Mouse (Mus musculus): ENCODE results near the gene Kras.

- no peak for TF ChIP-seq MAX (IDR thresholded peaks at IDR 0.05; ENCODE audit: low read length)
- no peak for TF ChIP-seq USF1 (IDR thresholded peaks at IDR 0.05; ENCODE audit: low read depth, low read length)
- TF ChIP-seq RAD21 (IDR thresholded peaks at IDR 0.05; ENCODE audit: low read depth, low read length) = no peak
- TF ChIP-seq POLR2A (IDR thresholded peaks at IDR 0.05; ENCODE audit: low read depth, low read length) = no peak
- no peak for TF ChIP-seq E2F4 (IDR thresholded peaks at IDR 0.05; ENCODE audit: insufficient replicate concordance, low read depth, low read length)
- no peak for TF ChIP-seq JUND (conservative IDR thresholded peaks at IDR 0.05; ENCODE audit: low read depth, low read length)
- TF ChIP-seq CTCF (conservative IDR thresholded peaks at IDR 0.05 in 1 of 2, IDR thresholded peaks at IDR 0.05 in 1 of 2; ENCODE audit: low read depth in 2 of 2, low read length in 2 of 2) = no peak
- no peak for TF ChIP-seq EP300 (IDR thresholded peaks at IDR 0.05; ENCODE audit: low read length)
- no peak for TF ChIP-seq TBP (conservative IDR thresholded peaks at IDR 0.05; ENCODE audit: low read depth, low read length)
- TF ChIP-seq CHD1 (IDR thresholded peaks at IDR 0.05; ENCODE audit: low read depth, low read length) = no peak
- no peak for TF ChIP-seq NRF1 (IDR thresholded peaks at IDR 0.05; ENCODE audit: low read depth, low read length)
- TF ChIP-seq CHD2 (IDR thresholded peaks at IDR 0.05; ENCODE audit: low read length) = no peak
These were observed 68.0 kb downstream of the Kras start for GRCm38 (mm10) chr6:145182044-145182443.

Measured in CH12.LX (cell line).